Mouse (Mus musculus): ENCODE results near the gene Cmtm7.

GRCm38 (mm10) chr9:114751582-114751981, 30.1 kb downstream of the Cmtm7 start:
- TF ChIP-seq CTCF (IDR thresholded peaks at IDR 0.05; ENCODE audit: low read depth, low read length) (no peak), POLR2A (IDR thresholded peaks at IDR 0.05; ENCODE audit: insufficient read depth, low read length) (no peak), EP300 (IDR thresholded peaks at IDR 0.05; ENCODE audit: insufficient read depth, low read depth, low read length) (no peak)

All from ES-Bruce4 (cell line).